Mouse (Mus musculus): ENCODE measurements around the gene Fgf12.

Fgf12 gene

DNA sequence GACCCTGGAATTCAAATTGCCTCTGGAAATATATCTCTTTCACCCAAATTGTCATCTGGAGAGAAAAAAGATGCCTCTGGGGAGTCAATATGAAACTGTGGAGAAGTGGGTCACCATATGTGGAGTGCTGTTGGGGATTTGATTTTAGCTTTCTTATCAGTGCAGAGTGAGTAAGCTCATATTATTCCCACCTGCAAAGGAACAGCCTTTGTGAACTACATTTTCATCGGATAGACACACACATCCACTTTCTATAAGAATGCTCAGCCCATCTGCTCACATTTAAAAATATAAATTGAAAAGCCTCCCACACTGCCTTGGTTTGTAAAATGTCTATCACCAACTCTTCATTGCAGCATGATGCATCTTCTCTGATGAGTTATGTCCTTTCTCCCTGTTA, 149.7 kb downstream of the Fgf12 start:
- DNase-seq: no peak

- no peak for DNase-seq
These were observed 151.1 kb downstream of the Fgf12 start for GRCm38 (mm10) chr16:28601723-28602122.

DNA sequence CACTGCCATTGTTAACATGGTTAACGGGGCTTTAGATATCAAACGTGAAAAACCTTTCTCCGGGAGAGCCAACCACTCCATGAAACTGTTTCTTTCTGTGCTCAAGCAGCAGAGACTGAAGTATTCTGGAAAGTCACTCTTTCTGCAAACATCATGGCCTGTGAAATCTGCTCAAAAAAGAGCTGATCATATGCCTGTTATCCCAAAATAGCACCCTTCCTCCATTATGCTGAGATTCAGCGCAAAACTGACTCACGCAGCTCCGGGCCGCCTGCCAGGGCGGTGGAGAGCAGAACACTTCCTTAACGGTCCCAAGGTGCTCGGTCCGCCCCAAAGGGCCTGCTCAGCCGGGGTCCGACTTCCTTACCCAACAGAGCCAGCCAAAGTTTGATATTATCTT, 156.8 kb downstream of the Fgf12 start:
- DNase-seq: no peak

DNA sequence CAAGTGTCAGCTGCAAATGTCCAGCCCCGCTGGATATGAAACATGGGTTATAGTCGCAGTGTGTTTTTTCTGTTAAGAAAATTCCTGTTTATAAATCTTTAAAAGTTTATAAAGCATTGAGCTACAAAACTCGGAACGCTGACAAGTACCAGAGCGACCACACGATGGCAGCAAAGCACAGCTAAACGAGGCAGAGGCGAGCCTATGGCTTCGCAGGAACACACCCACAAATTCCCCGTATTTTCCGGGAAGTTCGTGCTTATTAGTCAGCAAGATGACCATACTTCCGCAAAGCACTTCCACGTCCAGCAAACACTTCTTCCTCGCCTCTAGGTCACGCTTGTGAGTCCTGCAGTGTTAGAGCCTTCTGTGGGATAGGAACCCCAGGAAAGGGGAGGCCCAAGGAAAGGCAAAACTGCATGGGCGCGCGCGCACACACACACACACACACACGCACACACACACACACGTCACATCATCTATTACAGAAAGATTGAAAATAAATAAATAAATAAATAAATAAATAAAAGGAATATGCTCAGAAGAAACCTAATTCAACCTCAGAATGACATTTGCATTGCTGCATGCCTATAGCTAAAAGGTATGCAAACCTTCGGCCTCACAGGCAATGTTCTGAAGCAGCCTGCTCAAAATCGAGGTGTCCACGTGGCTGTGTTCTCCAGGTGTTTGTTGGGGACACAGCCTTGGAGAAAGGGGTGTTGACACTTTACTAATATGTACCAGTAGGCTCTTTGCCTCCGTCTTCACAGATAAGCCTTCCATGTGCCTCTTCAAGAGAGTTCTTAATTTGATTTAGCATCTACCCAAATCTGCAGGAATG, 159.6 kb downstream of the Fgf12 start:
- no peak for DNase-seq

- DNase-seq: no peak
These were observed 160.4 kb downstream of the Fgf12 start for GRCm38 (mm10) chr16:28592466-28592865.

DNA sequence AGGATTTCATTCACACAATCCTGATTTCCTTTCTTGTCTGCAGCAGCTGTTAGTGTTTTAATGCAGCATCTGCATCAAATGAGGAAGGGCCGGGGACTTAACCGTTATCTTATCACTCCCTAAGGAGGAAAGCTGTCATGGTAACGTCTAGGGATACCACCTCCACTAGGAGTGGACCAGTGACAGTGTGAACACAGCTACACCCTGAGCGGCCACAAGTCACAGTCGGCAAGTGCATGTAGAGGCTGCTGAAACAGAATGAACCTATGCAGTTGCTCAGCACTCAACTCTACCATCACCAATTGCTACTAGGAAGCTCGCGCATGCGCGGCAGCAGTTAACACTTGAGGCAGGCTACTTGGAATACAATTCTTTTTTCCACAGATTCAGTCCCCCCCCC, 161.3 kb downstream of the Fgf12 start:
- DNase-seq: no peak

- DNase-seq: no peak
These were observed 180.7 kb downstream of the Fgf12 start for GRCm38 (mm10) chr16:28572212-28572611.

GRCm38 (mm10) chr16:28564716-28565217, 188.1 kb downstream of the Fgf12 start:
- no peak for DNase-seq

DNA sequence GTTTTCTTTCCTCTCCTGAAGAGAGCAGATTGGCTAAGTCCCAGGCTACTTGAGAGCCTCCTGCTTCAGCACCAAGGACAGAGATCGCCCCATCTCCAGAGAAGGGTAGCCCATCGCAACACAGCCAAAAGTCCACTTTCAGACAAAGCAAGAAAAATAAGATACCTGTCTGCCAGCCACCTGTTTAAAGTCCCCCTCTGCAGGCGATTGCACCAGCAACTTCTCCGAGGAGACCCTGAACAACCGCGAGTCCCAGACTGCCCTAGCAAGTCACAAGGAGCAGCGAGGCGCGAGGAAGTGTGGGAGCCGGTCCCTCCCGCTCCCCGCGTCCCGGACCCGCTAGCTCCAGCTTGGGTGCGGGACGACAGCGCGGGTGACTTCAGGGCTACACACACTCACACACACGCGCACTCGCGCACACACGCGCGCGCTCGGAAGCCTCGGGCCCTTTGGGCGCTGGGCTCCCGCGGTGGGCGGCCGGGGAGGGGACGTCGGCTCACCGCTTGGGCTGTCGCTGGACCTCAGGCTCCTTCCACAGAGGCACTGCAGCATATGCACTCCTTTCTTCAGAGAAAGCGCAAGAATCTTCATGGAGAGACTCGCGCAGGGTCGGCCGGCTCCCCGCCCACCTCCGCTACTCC, 188.7 kb downstream of the Fgf12 start:
- no peak for DNase-seq

DNA sequence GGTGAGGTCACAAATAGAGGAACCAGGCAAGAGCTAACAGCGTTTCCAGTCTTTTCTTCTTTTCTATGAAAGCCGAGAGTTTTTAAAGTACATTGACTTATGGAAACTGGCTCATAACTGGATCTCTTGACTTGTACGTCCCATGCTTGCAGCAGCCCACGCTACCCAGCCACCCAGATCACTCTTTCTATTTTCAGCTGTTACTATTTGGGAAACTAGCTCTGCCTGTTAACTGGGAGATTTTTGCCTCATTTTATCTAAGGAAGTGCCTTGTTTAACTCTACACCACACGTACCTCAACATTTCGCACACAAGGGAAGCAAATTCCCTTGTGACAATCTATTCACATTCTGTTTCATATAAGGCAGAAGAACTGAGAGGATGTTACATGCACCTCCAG, 190.0 kb downstream of the Fgf12 start:
- no peak for DNase-seq

GRCm38 (mm10) chr16:28555219-28555618, 197.6 kb downstream of the Fgf12 start:
- DNase-seq: no peak

GRCm38 (mm10) chr16:28539423-28539822, 213.4 kb downstream of the Fgf12 start:
- DNase-seq: no peak

GRCm38 (mm10) chr16:28517596-28518524, 235.0 kb downstream of the Fgf12 start:
- DNase-seq: peak in 1 of 2 experiments; percentile 4

DNA sequence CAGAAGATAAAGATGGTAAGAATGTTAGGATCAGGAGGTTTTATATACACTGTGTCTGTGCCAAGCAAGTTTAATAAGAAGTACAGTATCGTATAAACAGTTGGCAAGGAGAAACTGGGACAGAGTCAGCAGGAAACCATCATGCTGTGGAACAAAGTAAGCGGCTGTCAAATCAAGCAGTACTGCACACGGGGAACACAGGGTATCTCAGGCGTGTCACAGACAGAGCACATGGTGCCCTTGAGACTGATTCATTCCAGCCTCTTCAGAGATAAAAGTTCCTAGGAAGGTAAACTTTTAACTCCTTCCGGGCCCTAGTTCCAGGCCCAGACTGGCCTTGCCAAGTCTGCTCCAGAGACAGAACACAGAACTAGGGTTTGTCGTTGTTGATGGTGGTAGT, 240.4 kb downstream of the Fgf12 start:
- no peak for DNase-seq

DNA sequence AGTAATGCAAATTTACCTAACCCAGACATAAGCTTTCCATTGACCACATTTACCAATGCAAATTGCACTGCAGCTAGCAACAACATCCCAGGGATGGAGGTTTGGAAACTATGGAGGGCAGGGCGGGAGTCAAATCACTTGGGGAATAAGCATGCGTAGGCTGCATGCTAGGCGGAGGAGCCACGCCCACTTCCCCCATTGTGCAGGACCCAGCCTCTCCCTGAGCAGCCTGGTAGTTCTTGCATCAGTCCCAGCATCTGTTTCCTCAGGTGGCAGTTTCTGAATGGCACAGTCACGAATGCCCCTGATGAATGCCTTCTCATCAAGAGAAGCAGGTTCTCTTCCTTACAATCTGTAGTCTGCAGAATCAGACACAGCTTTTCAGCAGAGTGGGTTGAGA, 241.5 kb downstream of the Fgf12 start:
- no peak for DNase-seq

- no peak for DNase-seq
These were observed 254.8 kb downstream of the Fgf12 start for GRCm38 (mm10) chr16:28497971-28498607.

DNA sequence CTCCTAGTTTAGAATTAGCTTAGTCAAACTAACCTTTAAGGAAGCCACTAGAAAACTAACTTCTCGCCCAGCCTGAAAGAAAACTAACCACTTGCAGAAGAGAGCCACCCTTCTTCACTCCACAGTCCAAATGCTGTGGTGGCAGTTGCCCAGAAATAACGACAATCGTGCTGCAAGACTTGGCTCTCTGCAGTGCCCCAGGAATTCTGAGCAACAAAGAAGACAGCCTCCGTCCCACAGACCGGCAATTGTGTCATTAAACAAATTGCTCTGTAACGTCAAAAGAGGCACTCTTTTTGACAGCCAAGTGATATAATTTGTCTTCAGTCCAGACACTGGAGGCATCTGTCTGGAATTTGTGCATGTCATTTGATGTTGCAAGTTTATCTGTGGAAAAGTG, 261.2 kb downstream of the Fgf12 start:
- no peak for DNase-seq

DNA sequence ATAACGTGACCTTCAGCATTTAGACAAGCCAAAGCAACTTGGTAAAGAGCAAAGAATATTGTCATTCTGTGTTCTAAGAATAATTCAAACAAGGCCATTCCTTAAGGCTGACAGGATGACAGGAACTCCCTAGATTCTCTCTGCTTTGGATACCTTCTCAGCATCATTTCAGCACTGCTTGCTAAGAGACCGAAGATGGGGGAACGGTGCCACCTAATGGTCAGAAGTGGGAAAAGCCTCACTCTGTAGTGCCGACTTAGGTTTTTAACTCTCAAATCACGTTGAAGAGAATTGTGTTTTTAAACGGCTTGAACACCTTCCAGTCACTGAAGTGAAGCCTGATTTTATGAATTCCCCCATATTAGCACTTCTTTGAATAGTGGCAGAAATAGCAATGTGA, 262.4 kb downstream of the Fgf12 start:
- no peak for DNase-seq

- no peak for DNase-seq
These were observed 267.9 kb downstream of the Fgf12 start for GRCm38 (mm10) chr16:28484920-28485319.

DNA sequence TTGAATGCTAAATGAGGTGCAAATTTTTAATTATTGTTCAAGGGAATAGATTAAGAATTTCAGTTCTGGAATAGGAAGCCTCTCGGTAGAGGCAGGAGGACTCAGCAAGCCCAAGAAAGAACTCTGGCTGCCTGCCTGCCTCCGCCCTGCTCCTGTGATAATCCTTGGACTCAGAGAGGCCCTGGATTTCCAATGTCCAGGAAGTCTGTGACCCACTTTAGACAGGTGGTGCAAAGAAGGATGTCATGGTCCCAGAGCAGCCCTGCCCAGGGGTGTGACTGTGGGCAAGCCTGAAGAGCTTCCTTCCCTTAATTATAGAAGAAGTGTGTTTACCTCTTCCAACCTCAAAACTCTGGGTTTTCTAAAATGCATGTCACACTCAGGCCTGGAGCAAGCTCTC, 273.8 kb downstream of the Fgf12 start:
- DNase-seq: no peak

DNA sequence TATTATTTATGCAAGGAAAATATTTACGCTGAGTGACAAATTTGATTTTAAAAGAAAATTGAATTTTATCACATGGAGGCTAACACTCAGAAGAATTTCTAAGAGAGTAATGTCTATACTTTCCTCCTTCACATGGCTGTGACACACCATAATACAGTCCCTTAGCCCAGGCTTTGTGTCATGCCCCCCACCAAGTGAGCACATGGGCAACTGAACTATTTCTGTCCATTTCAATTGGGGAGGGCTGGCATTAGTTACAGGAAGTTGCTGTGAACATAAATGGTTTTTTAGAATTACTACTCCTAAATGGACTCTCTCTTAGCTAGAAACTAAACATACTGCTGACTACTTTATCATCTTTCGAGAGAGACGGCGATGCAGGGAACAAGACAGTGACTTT, 276.2 kb downstream of the Fgf12 start:
- no peak for DNase-seq

DNA sequence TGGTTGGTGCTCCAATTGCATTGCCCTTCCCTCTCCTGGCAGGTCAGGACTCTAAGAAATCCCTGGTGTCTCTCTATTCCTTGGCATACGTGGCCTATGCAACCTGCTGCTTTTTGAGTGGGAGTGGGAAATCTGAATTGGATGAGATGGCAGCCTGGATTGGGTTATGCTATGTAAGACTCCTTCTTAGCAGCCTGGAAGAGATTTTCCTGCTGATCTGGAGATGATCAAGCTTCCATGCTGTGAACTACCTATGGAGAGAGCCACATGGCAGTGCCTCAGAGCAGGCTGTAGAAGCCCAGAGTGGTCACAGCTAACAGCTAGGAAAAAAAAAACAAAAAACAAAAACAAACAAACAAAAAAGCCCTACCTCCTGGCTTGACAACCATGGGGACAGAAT, 277.3 kb downstream of the Fgf12 start:
- DNase-seq: no peak

DNA sequence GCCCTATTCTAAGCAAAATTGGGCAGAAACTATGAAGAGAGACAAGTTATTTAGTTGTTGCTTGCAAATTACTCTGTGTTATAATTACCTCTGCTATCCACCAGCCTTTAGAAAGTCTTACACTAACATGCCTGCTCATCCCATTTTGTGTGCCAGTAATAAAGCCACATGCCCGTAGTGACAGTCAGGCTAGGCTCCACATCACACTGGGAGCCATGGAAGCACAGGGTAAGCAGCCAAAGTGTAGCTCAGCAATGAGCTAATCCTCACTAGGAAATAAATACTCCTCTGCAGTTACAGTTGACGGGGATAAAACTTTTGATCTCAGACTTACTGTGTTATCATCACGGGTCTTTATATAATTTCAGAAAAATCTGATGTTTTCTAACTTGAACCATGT, 298.0 kb downstream of the Fgf12 start:
- DNase-seq: no peak

All from thymus, adult 18-20 months (tissue).